Mouse (Mus musculus) cerebellum, postnatal 10 days (tissue): ENCODE measurements around the gene Srsf2.
"Not testable (repeated sequence)": the region's sequence is repeated elsewhere in the genome, so short reads cannot be mapped to it uniquely, and the experiment has no call there.

ENCODE experiments used
- DNase-seq, 2 experiments: peaks; one replicate each; pipeline ENCODE4 v3.0.0; 2021; ENCODE audit warnings: mixed read lengths in 2 of 2

Gene Srsf2

GRCm38 (mm10) chr11:116852291-116852890 is 503 bp downstream of the Srsf2 start, which contains the start of gene Mfsd11:
Gene Mfsd11, plus strand, starts transcription at chr11:116852440.
- DNase-seq = peak; percentile 90 to 92

- DNase-seq = peak in 1 of 2 experiments; percentile 36
These were observed 1.2 kb downstream of the Srsf2 start for GRCm38 (mm10) chr11:116851576-116852290.

- no peak for DNase-seq
These were observed 1.9 kb downstream of the Srsf2 start for GRCm38 (mm10) chr11:116850833-116851477.

GRCm38 (mm10) chr11:116850085-116850484 is 2.8 kb downstream of the Srsf2 start:
- no peak for DNase-seq

GRCm38 (mm10) chr11:116849587-116849986 is 3.3 kb downstream of the Srsf2 start:
- no peak for DNase-seq

DNA sequence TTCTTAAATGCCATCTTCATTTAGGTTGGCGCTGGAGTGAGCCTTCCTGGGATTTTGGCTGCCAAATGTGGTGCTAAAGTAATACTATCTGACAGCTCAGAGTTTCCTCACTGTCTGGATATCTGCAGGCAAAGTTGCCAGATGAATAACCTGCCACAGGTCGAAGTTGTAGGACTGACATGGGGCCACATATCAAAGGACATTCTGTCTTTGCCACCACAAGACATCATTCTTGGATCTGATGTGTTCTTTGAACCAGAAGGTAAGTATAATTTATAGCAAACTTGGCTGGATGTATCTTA is 4.1 kb downstream of the Srsf2 start:
- not testable (repeated sequence) for DNase-seq

DNA sequence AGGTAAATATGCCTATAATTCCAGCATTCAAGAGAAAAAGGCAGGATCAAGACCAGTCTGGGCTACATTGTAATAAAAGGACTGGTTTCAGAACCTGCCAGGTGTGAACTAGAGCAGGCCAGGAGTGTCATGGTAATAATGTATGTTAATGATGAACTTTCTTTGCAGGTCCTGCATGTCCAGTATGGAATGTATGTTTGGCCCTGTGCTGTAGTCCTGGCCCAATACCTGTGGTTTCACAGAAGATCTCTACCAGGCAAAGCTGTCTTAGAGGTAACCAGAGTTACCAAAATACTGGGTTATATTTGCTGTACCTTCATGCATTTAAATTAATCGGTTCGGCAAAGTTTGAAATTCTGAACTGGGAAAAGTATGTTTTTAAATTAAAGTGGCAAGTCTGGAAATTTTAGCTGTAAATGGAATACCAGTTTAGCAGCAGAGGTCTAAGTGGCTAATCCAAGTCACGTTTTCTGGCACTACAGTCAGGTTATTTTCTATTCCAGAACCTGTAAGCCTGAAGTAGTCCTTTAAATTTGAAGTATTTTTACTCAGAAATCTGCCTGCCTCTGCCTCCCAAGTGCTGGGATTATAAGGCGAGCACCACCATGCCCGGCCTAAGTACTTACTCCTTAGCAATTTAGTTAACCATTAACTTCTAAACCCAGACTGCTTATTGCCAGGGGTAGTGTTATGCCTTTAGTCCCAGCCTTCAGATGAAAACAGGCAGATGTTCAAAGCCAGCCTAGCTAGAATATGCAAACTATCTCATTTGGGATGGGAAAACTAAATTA is 4.6 kb downstream of the Srsf2 start:
- no peak for DNase-seq

- DNase-seq = no peak
These were observed 5.5 kb downstream of the Srsf2 start for GRCm38 (mm10) chr11:116847187-116848085.

- no peak for DNase-seq
These were observed 6.2 kb downstream of the Srsf2 start for GRCm38 (mm10) chr11:116846593-116847181.

DNA sequence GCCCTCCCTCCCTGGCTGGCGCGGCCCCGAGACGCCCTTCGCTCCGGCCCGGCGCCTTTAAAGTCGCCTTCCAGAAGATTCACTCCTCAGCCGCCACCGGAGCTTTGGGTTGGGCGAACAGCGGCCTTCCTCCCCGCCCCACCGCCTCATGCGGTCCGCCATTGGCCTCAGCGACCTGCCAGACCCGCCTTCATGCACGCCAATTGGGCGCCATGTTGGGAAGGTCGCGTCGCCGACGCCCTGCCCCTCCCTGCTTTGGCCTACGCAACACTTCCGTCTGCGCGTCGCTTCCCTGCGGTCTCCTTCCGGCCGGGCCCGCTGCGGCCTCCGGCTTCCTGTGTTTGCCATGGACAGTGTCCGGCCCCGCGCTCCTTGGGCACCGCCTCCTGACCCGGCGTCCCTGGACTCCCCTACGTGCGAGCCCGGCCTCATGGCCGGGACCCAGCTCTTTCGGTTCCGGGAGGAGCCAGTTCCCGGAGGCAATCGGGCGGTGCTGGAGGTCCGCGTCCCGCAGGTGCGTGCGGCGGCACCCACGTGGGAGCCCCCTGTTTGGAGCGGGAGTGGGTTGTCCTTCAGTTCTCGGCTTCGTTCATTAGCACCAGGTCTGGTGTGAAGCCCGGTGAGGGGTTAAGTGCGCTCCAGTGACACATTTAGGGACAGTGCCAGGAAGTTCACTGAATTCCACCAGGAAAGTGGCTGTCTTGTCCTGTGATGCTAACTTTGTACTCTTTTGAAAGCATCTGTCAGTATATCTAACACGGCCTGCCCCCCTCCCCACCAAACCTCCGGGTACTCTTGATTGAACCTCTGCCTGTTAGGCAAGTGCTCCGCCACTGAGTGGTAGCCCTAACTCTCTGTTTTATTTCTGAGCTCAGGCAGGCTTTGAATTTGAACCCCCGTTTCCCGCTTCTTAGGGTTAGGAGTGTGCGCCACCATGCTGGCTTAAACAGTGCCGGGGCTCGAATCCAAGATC is 9.3 kb downstream of the Srsf2 start, which contains the start of the genes Mettl23 and Jmjd6:
Gene Mettl23 (plus strand): TSS at position 18 of the 973 bp plus-strand sequence.
Gene Jmjd6 (minus strand): TSS at position 189 of the 973 bp plus-strand sequence.
- peak; percentile 97 to 99 for DNase-seq

GRCm38 (mm10) chr11:116842531-116843260 is 10.2 kb downstream of the Srsf2 start:
- DNase-seq = peak; percentile 83

DNA sequence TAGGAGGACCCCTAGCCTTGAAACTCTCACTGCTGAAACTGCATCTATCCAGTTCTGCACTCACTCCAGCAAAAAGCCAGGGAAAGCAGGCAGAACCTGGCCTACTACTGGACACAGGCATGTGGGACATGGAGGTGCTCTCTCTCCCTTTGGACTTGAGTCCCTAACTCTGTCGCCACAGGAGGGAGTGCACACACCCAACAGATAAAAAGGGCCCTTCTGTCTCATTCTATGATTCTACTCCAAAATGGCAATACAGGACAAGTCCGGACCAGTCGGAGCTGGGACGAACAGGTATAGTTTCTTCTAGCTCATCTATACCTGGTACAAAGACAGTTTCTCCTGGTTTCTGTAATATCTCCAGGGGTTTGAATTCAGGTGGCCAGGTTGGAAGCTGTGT is 12.1 kb downstream of the Srsf2 start:
- no peak for DNase-seq

DNA sequence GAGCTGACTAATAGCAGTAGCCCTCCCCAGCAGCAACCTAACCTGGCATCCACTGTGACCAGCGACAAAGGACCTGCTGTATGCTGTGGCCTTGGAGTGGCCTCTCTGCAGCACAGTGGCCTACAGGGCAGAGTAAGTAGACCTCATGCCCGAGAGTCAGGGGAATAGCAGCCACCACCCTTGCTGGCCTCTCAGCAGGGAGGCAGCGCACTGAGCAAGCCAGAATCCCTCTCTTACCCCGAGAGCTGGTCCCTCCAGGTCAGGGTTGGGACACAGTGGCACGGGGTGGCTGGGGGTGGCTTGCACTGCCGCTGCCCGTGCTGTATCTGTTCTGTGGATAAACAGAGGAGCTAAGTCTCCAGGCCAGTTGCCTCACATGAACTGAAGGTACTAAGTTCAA is 13.3 kb downstream of the Srsf2 start:
- no peak for DNase-seq

- DNase-seq = no peak
These were observed 14.0 kb downstream of the Srsf2 start for GRCm38 (mm10) chr11:116838936-116839335.

- no peak for DNase-seq
These were observed 15.5 kb downstream of the Srsf2 start for GRCm38 (mm10) chr11:116837441-116837840.

- DNase-seq = no peak
These were observed 16.6 kb downstream of the Srsf2 start for GRCm38 (mm10) chr11:116836283-116836682.

DNA sequence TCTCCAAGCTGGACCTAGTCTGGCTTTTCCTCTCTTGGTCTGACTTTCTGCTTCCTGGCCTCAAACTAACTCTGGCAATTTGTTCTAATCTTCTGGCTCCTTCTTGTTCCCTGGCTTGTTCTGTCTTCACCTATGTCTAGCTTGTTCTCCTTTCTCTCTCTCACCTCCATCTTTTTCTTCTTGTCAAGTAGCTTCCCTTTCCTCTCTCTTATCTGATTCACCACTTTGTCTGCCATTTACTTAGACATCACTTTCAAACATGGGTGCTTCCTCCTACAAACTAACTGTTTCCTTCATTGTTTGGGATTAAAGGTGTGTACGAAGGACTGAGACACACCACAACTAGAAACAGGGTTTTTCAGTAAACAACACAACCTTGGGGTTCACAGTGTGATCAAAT is 17.9 kb downstream of the Srsf2 start:
- DNase-seq = no peak

DNA sequence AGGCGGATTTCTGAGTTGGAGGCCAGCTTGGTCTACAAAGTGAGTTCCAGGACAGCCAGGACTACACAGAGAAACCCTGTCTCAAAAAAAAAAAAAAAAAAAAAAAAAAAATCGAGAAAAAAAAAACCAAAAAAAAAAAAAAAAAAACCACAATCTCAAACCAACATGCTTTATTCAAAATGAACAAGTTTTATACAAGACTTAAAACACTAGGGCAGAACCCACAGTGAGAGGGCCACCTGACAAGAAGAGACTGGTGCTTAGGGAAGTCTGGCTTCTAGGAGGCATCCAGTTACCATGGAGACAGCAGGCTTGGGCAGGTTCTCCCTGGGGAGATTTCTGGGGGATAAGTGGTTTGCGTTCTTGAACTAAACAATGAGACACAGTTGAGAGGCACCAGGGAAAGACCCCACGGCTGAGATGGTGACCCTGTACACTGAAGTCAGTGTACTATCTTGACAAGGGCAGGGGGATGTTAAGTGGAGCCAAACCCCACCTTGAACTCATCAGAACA is 20.7 kb downstream of the Srsf2 start:
- no peak for DNase-seq

- DNase-seq = peak; percentile 83 to 86
These were observed 25.2 kb downstream of the Srsf2 start, which contains the start of gene Mxra7 for GRCm38 (mm10) chr11:116827534-116828165. Gene Mxra7, minus strand, starts transcription at chr11:116828046.
